Mouse (Mus musculus) frontal cortex, postnatal 36 days (tissue): ENCODE measurements at regions not wholly inside any gene's neighbourhood (a gene's known extent, or its start where the extent isn't known, plus 50 kb on each side); places are given as distances from the start of the nearest gene placed in this dataset.
A peak's percentile ranks its signal among the peaks of the same experiment; 100 is the strongest.
"Not testable (repeated sequence)": the region's sequence is repeated elsewhere in the genome, so short reads cannot be mapped to it uniquely, and the experiment has no call there.

Experiments used
- DNase-seq, 2 experiments: peaks; one replicate each; pipeline ENCODE4 v3.0.0; 2022; ENCODE audit warnings: low spot score in 2 of 2

DNA sequence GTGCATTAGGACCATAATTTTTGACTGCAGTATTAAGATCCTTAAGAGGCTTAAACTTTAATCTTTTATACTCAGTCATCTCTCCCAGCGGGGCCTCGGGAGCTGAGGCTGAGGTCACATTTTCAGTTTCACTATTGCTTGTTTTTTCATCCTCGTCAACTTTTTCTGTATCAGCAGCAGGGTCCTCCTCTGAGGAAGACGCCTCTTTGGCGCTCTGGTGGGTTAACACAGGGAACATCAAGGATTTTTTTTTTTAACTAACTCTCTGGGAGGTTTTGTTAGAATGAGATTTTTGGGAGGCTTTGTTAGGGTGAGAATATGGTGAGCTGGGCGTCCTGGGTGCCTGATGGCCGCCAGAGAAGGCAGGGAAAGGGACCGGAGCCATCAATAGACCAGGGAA, 633.6 kb downstream of the Jrkl start:
- DNase-seq, result not testable (repeated sequence)

DNA sequence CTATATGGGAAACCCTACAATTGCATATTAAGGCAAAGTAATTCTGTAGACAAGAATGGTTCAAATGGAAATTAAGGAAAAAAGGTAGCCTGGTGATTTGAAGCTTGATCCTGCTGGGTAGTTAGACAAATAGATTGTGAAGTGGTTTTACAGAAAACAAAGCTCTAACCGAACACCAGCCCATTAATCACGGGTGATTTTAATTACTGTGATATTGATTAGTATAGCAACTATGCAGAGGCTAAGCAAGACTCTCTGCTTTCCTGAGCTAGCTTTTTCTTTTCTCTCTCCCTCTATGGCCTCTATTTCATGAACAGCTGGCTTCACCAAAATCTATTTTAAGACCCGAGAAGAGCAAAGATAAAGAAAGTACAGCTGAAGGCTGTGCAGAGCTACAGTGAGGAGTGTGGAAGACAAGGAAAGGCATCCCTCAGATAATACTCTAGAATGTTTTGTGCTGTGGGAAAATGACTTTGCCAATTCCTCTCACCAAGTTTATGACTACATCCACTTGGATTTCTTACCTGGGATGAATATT, 647.4 kb downstream of the Jrkl start:
- DNase-seq, result peak in 1 of 2 experiments; percentile 10

DNA sequence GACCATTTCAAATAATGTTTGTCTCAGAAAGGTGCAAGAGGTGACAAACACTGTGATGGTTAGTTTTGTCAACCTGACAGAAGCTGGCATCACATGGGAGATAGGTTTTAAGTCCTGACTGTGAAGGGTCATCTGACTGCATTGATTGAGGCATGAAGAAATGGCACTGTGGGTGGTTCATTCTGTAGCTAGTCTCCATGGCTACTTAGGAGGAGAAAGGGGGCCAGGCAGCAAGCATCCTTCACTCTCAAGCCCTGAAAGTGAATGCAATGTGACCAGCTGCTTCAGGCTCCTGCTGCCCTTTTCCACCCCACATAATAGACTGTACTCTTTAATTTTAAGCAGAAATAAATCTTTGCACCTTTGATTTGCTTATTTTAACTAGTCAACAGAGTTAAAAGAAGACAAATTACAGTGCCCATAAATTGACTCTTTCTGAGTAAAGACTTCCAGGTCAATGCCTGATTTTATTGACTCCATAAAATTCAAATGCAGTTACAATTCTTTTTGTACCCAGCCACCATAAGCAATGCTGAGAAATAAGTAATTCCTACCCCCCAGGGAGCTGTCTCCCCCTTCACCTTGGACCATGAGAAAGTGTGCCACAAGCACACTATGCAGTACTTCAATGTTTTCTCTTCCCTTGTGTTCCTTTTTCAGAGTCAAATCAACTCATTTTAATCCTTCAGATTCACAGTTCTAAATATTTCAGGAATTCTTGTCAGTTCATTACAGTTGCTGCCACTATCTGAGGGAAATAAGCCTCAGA, 658.2 kb downstream of the Jrkl start:
- no peak for DNase-seq
